ENCODE assay signal across 12 mouse cellular contexts in genomic region chr11:103240740-103241139, GRCm38 (mm10). TPM values are rescaled to one million over a fixed set of nuclear protein-coding genes. Genes with fewer than 3 reads are reported as not detected.
DNase-seq lines count a peak whose midpoint lies in the region; ATAC-seq lines count a peak whose summit lies in the region.
"Had no signal": no experiment of that assay in that cellular context is flagged by ENCODE, and none has a peak within 500 bp of the region (broad histone marks: within the 10 kb centered on the region; RNA-seq: fewer than 3 reads in every experiment).

No protein-coding gene starts in this region.

- H3K27ac ChIP-seq in heart, embryonic 14.5 days (replicated peaks in 1 of 2; ENCODE audit: control insufficient read depth in 1 of 2, insufficient read depth in 1 of 2, low read depth in 2 of 2, low read length in 2 of 2): peak overlapping the region in 1 of 2 experiments; percentile 53; a peak in 2 of 4 replicates
- no peak overlapping the region for H3K27ac ChIP-seq in midbrain, embryonic 13.5 days
- H3K27ac ChIP-seq: liver, embryonic 13.5 days; midbrain, embryonic 12.5 days had no signal

- no peak for DNase-seq in heart, adult 9 months (ENCODE audit: low spot score in 2 of 2)
- peak; percentile 48 to 58 for DNase-seq in adrenal gland, postnatal 36 days
- peak; percentile 55 for DNase-seq in gastrocnemius, postnatal 14 days
- peak; percentile 76 to 86 for DNase-seq in kidney, postnatal 36 days
- no peak for DNase-seq in left cerebral cortex, postnatal 25 days (ENCODE audit: low spot score in 2 of 2)
- DNase-seq: liver, embryonic 13.5 days had no signal

- intact Hi-C loops in gastrocnemius, postnatal 14 days (cut with DNase I; ENCODE audit: low total_unique reads): no loop called here
- intact Hi-C loops in left cerebral cortex, postnatal 25 days (cut with DNase I): no loop called here

- ATAC-seq in heart, embryonic 14.5 days (ENCODE audit: insufficient number of reproducible peaks, insufficient read depth, low FRiP score, low read depth): no peak; the same call in none of the 2 replicates
- ATAC-seq in midbrain, embryonic 13.5 days: no peak
- ATAC-seq: forebrain, embryonic 16.5 days had no signal

- peaks cover 13 to 22% of the 10 kb centered on the region in 2 experiments for H3K4me1 ChIP-seq in heart, embryonic 14.5 days (ENCODE audit: control insufficient read depth in 2 of 2, insufficient read depth in 2 of 2, low read length in 2 of 2)
- H3K4me1 ChIP-seq in midbrain, embryonic 13.5 days (replicated peaks): peaks cover 18% of the 10 kb centered on the region

- 19% methylated on average over 7 of the region's 7 CpGs for WGBS in heart, embryonic 14.5 days
- 57% methylated on average over 7 of the region's 7 CpGs for WGBS in midbrain, embryonic 13.5 days

- peaks cover 25% of the 10 kb centered on the region for H3K36me3 ChIP-seq in heart, embryonic 14.5 days (ENCODE audit: control insufficient read depth, insufficient read depth, low read length)
- peaks cover 54% of the 10 kb centered on the region for H3K36me3 ChIP-seq in midbrain, embryonic 13.5 days

- no peaks in the 10 kb centered on the region for H3K27me3 ChIP-seq in heart, embryonic 14.5 days (ENCODE audit: control insufficient read depth, insufficient read depth, low read length)
- no peaks in the 10 kb centered on the region for H3K27me3 ChIP-seq in midbrain, embryonic 13.5 days
- H3K27me3 ChIP-seq: liver, embryonic 13.5 days; midbrain, embryonic 12.5 days had no signal

- H3K4me2 ChIP-seq in heart, embryonic 14.5 days (ENCODE audit: low read length): no peak overlapping the region
- no peak overlapping the region for H3K4me2 ChIP-seq in midbrain, embryonic 13.5 days (replicated peaks)
- H3K4me2 ChIP-seq: liver, embryonic 13.5 days; midbrain, embryonic 12.5 days had no signal

- peak overlapping the region; percentile 31; the same call in 1 of the 2 replicates for H3K9ac ChIP-seq in heart, embryonic 14.5 days (ENCODE audit: low read length)
- H3K9ac ChIP-seq in midbrain, embryonic 13.5 days (replicated peaks): no peak overlapping the region
- H3K9ac ChIP-seq: liver, embryonic 13.5 days; midbrain, embryonic 12.5 days had no signal

- no peaks in the 10 kb centered on the region for H3K9me3 ChIP-seq in heart, embryonic 14.5 days (ENCODE audit: control insufficient read depth, low read length)
- H3K9me3 ChIP-seq in midbrain, embryonic 13.5 days: no peaks in the 10 kb centered on the region
- H3K9me3 ChIP-seq: liver, embryonic 13.5 days; midbrain, embryonic 12.5 days had no signal

- H3K4me3 ChIP-seq in heart, embryonic 14.5 days (ENCODE audit: control insufficient read depth in 1 of 2, insufficient read depth in 1 of 2, low read depth in 1 of 2, low read length in 2 of 2): no peak overlapping the region
- no peak overlapping the region for H3K4me3 ChIP-seq in midbrain, embryonic 13.5 days (replicated peaks)
- H3K4me3 ChIP-seq: liver, embryonic 13.5 days; midbrain, embryonic 12.5 days had no signal

RNA-seq across cellular contexts. Expression of gene Spata32, which starts 22.5 kb away (rescaled TPM):
- not detected in 2 replicates for polyA plus RNA-seq in heart, embryonic 14.5 days (2014; fragmentation: Nextera tagmentation; extraction: Ambion mirVana)
- total RNA-seq in adrenal gland, postnatal 36 days (2021): not detected
- total RNA-seq in gastrocnemius, postnatal 14 days (2021): not detected
- polyA plus RNA-seq in midbrain, embryonic 13.5 days (2015; fragmentation: Nextera tagmentation; extraction: Ambion mirVana): 0.43 and 0.48 TPM in 2 replicates
- 1 to 10 TPM; 1.3 to 1.4 TPM for total RNA-seq in left cerebral cortex, postnatal 25 days (2021)
- total RNA-seq: hematopoietic stem cell, adult 5-6 weeks had no signal
- polyA plus RNA-seq: embryonic facial prominence, embryonic 11.5 days; forebrain, embryonic 16.5 days; liver, embryonic 13.5 days; midbrain, embryonic 12.5 days had no signal

RNA-seq across cellular contexts. Expression of gene Map3k14, which starts 26.5 kb away (rescaled TPM):
- polyA plus RNA-seq in heart, embryonic 14.5 days (2014; fragmentation: Nextera tagmentation; extraction: Ambion mirVana): 1.3 and 1.5 TPM in 2 replicates
- 1 to 10 TPM; 4.7 to 7.7 TPM for total RNA-seq in adrenal gland, postnatal 36 days (2021)
- total RNA-seq in gastrocnemius, postnatal 14 days (2021): 1 to 10 TPM; 2.2 to 2.3 TPM
- polyA plus RNA-seq in midbrain, embryonic 13.5 days (2015; fragmentation: Nextera tagmentation; extraction: Ambion mirVana): 3.6 and 5.0 TPM in 2 replicates
- total RNA-seq in left cerebral cortex, postnatal 25 days (2021): 1 to 10 TPM; 4.1 to 4.3 TPM

RNA-seq across cellular contexts. Expression of gene 1700023F06Rik, which starts 32.4 kb away (rescaled TPM):
- polyA plus RNA-seq in heart, embryonic 14.5 days (2014; fragmentation: Nextera tagmentation; extraction: Ambion mirVana): 0.18 and 0.30 TPM in 2 replicates
- not detected for total RNA-seq in adrenal gland, postnatal 36 days (2021)
- total RNA-seq in gastrocnemius, postnatal 14 days (2021): not detected
- polyA plus RNA-seq in midbrain, embryonic 13.5 days (2015; fragmentation: Nextera tagmentation; extraction: Ambion mirVana): 0.70 and 0.71 TPM in 2 replicates
- total RNA-seq in left cerebral cortex, postnatal 25 days (2021): 1 to 10 TPM; 1.5 to 2.4 TPM
- total RNA-seq: hematopoietic stem cell, adult 5-6 weeks had no signal
- polyA plus RNA-seq: liver, embryonic 13.5 days; midbrain, embryonic 12.5 days had no signal

Comparison
In these comparisons a context has a peak if more than half of its experiments do, and no peak if none do; other contexts are left out.
1. DNase-seq: peak in adrenal gland, postnatal 36 days (2 of 2), gastrocnemius, postnatal 14 days (single experiment) and kidney, postnatal 36 days (2 of 2); none in heart, adult 9 months (0 of 2) and left cerebral cortex, postnatal 25 days (0 of 2).